Mouse (Mus musculus): ENCODE measurements at regions not wholly inside any gene's neighbourhood (a gene's known extent, or its start where the extent isn't known, plus 50 kb on each side); places are given as distances from the start of the nearest gene placed in this dataset.

- Histone ChIP-seq H3K4me2 (replicated peaks; ENCODE audit: low read depth, low read length, severe bottlenecking) (no peak overlapping the region), H3K27me3 (ENCODE audit: control insufficient read depth, insufficient read depth, low read length) (no peaks in the 10 kb centered on the region), H3K36me3 (ENCODE audit: control insufficient read depth, insufficient read depth, low read length) (no peaks in the 10 kb centered on the region), H3K4me3 (replicated peaks; ENCODE audit: low read length) (no peak overlapping the region), H3K9ac (ENCODE audit: low read depth, low read length, severe bottlenecking) (no peak overlapping the region), H3K4me1 (ENCODE audit: control insufficient read depth, insufficient read depth, low read length) (peaks cover 8% of the 10 kb centered on the region), H3K9me3 (ENCODE audit: control insufficient read depth, low read length) (no peaks in the 10 kb centered on the region), H3K27ac (replicated peaks; ENCODE audit: low read depth, low read length) (no peak overlapping the region)
- DNase-seq (ENCODE audit: low spot score) = no peak
- 68% methylated on average over 7 of the region's 7 CpGs for WGBS
- no peak for TF ChIP-seq POLR2A (IDR thresholded peaks at IDR 0.05; ENCODE audit: borderline replicate concordance, extremely low read depth, insufficient read depth, insufficient read length)
- no peak for ATAC-seq (ENCODE audit: low FRiP score, low read depth)
These were observed 85.1 kb upstream of the Hes1 start for GRCm38 (mm10) chr16:29979066-29979465.

- Histone ChIP-seq H3K9ac (ENCODE audit: low read depth, low read length, severe bottlenecking) (no peak overlapping the region), H3K27ac (replicated peaks; ENCODE audit: low read depth, low read length) (no peak overlapping the region), H3K4me3 (replicated peaks; ENCODE audit: low read length) (no peak overlapping the region), H3K9me3 (ENCODE audit: control insufficient read depth, low read length) (no peaks in the 10 kb centered on the region), H3K27me3 (ENCODE audit: control insufficient read depth, insufficient read depth, low read length) (no peaks in the 10 kb centered on the region), H3K4me2 (replicated peaks; ENCODE audit: low read depth, low read length, severe bottlenecking) (no peak overlapping the region), H3K4me1 (ENCODE audit: control insufficient read depth, insufficient read depth, low read length) (peaks cover 8% of the 10 kb centered on the region), H3K36me3 (ENCODE audit: control insufficient read depth, insufficient read depth, low read length) (no peaks in the 10 kb centered on the region)
- DNase-seq (ENCODE audit: low spot score) (no peak), ATAC-seq (ENCODE audit: low FRiP score, low read depth) (no peak)
- 79% methylated on average over 7 of the region's 7 CpGs for WGBS
- no peak for TF ChIP-seq POLR2A (IDR thresholded peaks at IDR 0.05; ENCODE audit: borderline replicate concordance, extremely low read depth, insufficient read depth, insufficient read length)
These were observed 82.6 kb upstream of the Hes1 start for GRCm38 (mm10) chr16:29981543-29981942.

- no peaks in the 10 kb centered on the region for H3K9me3 ChIP-seq (ENCODE audit: control insufficient read depth, low read length)
- no peak overlapping the region for H3K4me3 ChIP-seq (replicated peaks; ENCODE audit: low read length)
- H3K27me3 ChIP-seq (ENCODE audit: control insufficient read depth, insufficient read depth, low read length) = no peaks in the 10 kb centered on the region
- H3K4me1 ChIP-seq (ENCODE audit: control insufficient read depth, insufficient read depth, low read length) = peaks cover 8% of the 10 kb centered on the region
- WGBS = 78% methylated on average over 8 of the region's 8 CpGs
- H3K9ac ChIP-seq (ENCODE audit: low read depth, low read length, severe bottlenecking) = no peak overlapping the region
- no peak for TF ChIP-seq POLR2A (IDR thresholded peaks at IDR 0.05; ENCODE audit: borderline replicate concordance, extremely low read depth, insufficient read depth, insufficient read length)
- no peak overlapping the region for H3K27ac ChIP-seq (replicated peaks; ENCODE audit: low read depth, low read length)
- no peak for DNase-seq (ENCODE audit: low spot score)
- no peak for ATAC-seq (ENCODE audit: low FRiP score, low read depth)
- H3K36me3 ChIP-seq (ENCODE audit: control insufficient read depth, insufficient read depth, low read length) = no peaks in the 10 kb centered on the region
- no peak overlapping the region for H3K4me2 ChIP-seq (replicated peaks; ENCODE audit: low read depth, low read length, severe bottlenecking)
These were observed 81.9 kb upstream of the Hes1 start for GRCm38 (mm10) chr16:29982224-29982785.

- H3K9ac ChIP-seq (ENCODE audit: low read depth, low read length, severe bottlenecking) = no peak overlapping the region
- H3K9me3 ChIP-seq (ENCODE audit: control insufficient read depth, low read length) = no peaks in the 10 kb centered on the region
- H3K4me2 ChIP-seq (replicated peaks; ENCODE audit: low read depth, low read length, severe bottlenecking) = no peak overlapping the region
- peaks cover 8% of the 10 kb centered on the region for H3K4me1 ChIP-seq (ENCODE audit: control insufficient read depth, insufficient read depth, low read length)
- H3K4me3 ChIP-seq (replicated peaks; ENCODE audit: low read length) = no peak overlapping the region
- ATAC-seq (ENCODE audit: low FRiP score, low read depth) (no peak), DNase-seq (ENCODE audit: low spot score) (no peak)
- no peak for TF ChIP-seq POLR2A (IDR thresholded peaks at IDR 0.05; ENCODE audit: borderline replicate concordance, extremely low read depth, insufficient read depth, insufficient read length)
- H3K27ac ChIP-seq (replicated peaks; ENCODE audit: low read depth, low read length) = no peak overlapping the region
- WGBS = 55% methylated on average over 7 of the region's 7 CpGs
- H3K27me3 ChIP-seq (ENCODE audit: control insufficient read depth, insufficient read depth, low read length) = no peaks in the 10 kb centered on the region
- no peaks in the 10 kb centered on the region for H3K36me3 ChIP-seq (ENCODE audit: control insufficient read depth, insufficient read depth, low read length)
These were observed 81.0 kb upstream of the Hes1 start for GRCm38 (mm10) chr16:29983161-29983560.

- H3K4me1 ChIP-seq (ENCODE audit: control insufficient read depth, insufficient read depth, low read length) = peaks cover 12% of the 10 kb centered on the region
- no peak for TF ChIP-seq POLR2A (IDR thresholded peaks at IDR 0.05; ENCODE audit: borderline replicate concordance, extremely low read depth, insufficient read depth, insufficient read length)
- no peak for ATAC-seq (ENCODE audit: low FRiP score, low read depth)
- no peak overlapping the region for H3K4me3 ChIP-seq (replicated peaks; ENCODE audit: low read length)
- no peak overlapping the region for H3K9ac ChIP-seq (ENCODE audit: low read depth, low read length, severe bottlenecking)
- H3K36me3 ChIP-seq (ENCODE audit: control insufficient read depth, insufficient read depth, low read length) = no peaks in the 10 kb centered on the region
- no peaks in the 10 kb centered on the region for H3K9me3 ChIP-seq (ENCODE audit: control insufficient read depth, low read length)
- no peaks in the 10 kb centered on the region for H3K27me3 ChIP-seq (ENCODE audit: control insufficient read depth, insufficient read depth, low read length)
- no peak overlapping the region for H3K27ac ChIP-seq (replicated peaks; ENCODE audit: low read depth, low read length)
- DNase-seq (ENCODE audit: low spot score) = no peak
- 88% methylated on average over 11 of the region's 11 CpGs for WGBS
- H3K4me2 ChIP-seq (replicated peaks; ENCODE audit: low read depth, low read length, severe bottlenecking) = no peak overlapping the region
These were observed 78.9 kb upstream of the Hes1 start for GRCm38 (mm10) chr16:29985126-29985931.
